Mouse (Mus musculus) adipose tissue, adult 10 weeks (tissue): ENCODE data around the gene Des. TPM values are rescaled to one million over a fixed set of nuclear protein-coding genes. Genes with fewer than 3 reads are reported as not detected.

Experiments used
- polyA plus RNA-seq: library from polyadenylated mRNA; stranded (reverse); fragments of 350-450 nt; fragmentation: Illumina TruSeq; extraction: RNeasy Lipid Tissue Mini Kit (QIAGEN cat#74804); gene quantifications from one replicate; pipeline ENCODE4 v1.2.3, GENCODE M21; 2014; ENCODE audit warnings: low read depth, low replicate concordance

Des gene
- polyA plus RNA-seq = 40.0 TPM

DNA sequence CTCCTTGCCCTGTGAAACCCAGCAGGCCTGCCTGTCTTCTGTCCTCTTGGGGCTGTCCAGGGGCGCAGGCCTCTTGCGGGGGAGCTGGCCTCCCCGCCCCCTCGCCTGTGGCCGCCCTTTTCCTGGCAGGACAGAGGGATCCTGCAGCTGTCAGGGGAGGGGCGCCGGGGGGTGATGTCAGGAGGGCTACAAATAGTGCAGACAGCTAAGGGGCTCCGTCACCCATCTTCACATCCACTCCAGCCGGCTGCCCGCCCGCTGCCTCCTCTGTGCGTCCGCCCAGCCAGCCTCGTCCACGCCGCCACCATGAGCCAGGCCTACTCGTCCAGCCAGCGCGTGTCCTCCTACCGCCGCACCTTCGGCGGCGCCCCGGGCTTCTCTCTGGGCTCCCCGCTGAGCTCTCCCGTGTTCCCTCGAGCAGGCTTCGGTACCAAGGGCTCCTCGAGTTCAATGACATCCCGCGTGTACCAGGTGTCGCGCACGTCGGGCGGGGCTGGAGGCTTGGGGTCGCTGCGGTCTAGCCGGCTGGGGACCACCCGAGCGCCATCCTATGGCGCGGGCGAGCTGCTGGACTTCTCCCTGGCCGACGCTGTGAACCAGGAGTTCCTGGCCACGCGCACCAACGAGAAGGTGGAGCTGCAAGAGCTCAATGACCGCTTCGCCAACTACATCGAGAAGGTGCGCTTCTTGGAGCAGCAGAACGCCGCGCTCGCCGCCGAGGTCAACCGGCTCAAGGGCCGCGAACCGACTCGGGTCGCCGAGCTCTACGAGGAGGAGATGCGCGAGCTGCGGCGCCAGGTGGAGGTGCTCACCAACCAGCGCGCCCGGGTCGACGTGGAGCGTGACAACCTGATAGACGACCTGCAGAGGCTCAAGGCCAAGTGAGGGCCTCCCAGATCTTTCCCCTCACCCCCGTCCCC is at the start of gene Des:
Gene Des (plus strand): TSS at position 218 of the 920 bp plus-strand sequence.

DNA sequence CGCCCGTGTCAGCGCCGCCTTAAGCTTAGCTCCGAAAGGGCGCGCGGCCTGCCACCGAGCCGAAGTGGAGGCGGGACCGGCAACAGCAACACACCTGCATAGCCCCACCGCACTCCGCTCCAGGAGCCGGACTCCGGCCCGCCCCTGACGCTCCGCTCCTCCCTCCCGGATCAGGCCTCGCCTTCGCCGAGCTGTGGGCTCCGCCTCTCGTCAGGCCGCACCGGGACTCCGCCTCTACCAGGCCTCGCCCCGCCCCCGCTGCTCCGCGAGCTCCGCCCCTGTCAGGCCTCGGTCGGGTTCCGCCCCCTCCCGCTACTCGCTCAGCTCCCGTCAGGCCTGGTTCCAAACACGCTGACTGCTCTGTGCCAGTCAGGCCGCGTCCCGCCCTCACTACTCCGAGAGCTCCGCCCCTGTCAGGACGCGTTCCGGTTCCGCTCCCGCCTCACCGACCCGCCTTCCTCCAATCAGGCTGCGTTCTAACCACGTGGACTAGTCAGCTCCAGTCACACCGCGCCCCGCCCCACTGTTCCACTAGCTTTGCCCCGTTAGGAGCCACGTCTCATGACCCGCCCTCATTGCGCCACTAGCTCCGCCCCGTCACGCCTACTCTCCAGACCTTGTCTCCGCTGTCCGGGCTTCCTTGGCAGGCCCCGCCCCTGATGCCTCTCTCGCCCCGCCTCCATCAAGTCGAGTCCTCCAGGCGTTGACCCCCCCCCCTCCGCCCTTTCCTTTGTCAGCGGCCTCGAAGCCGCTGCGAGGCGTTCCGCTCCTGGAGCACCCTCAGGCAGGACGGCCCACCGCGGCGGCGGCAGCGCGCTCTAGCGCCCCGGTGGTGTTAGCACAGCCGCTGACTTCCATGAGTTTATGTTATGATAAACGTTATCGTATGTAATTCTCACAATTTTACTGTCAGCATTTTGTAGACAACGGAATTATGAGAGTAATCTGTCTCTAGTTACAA is 42.6 kb upstream of the Des start, which contains the start of gene Dnpep:
Gene Dnpep (minus strand): TSS at position 750 of the 961 bp plus-strand sequence.

DNA sequence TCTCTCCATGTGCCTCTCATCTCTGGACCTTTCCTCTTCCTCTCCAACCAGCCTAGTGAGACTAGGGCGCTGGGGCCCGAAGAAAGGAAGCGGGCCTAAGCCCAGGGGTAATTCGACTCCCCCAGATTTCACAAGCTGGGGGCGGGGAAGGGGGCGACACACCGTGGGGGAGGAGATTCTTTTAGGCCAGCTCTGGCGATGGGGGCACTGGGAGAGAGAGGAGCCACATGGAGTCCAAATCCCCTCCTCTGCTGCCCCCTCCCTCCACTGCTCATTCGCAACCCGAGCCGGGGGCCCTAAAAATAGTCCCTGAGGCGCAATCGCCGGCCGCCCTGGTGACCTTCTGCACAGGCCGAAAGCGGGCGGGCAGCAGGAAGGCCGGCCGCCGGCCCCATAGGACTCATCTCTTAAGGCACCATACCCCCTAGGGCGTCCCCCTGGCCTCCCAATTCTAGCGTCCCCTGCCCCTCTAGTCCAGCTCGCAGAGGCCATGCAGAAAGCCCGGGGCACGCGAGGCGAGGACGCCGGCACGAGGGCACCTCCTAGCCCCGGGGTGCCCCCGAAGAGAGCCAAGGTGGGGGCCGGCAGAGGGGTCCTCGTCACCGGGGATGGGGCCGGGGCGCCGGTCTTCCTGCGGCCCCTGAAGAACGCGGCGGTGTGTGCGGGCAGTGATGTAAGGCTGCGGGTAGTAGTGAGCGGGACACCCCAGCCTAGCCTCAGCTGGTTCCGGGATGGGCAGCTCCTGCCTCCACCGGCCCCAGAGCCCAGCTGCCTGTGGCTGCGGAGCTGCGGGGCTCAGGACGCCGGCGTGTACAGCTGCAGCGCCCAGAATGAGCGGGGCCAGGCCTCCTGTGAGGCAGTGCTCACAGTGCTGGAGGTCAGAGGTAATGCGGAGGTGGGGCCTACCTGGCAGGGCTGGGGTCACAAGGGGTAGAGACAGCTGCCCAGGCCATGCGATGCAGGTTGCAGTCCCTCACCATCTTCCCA is 15.1 kb downstream of the Des start, which contains the start of gene Speg:
Gene Speg (plus strand): TSS at position 348 of the 987 bp plus-strand sequence.

Other genes starting within 250 kb of the Des start
- 4.7 TPM for gene Nhej1, start 235.1 kb upstream of the Des start, polyA plus RNA-seq
- 0.62 TPM for gene Slc23a3, start 226.4 kb upstream of the Des start, polyA plus RNA-seq
- gene Cnppd1, start 217.6 kb upstream of the Des start, polyA plus RNA-seq = 44.8 TPM
- 64.7 TPM for gene Retreg2, start 217.6 kb upstream of the Des start, polyA plus RNA-seq
- gene Zfand2b, start 191.7 kb upstream of the Des start, polyA plus RNA-seq = 24.0 TPM
- 17.0 TPM for gene Abcb6, start 179.9 kb upstream of the Des start, polyA plus RNA-seq
- 26.4 TPM for gene Ankzf1, start 168.2 kb upstream of the Des start, polyA plus RNA-seq
- 26.4 TPM for gene Atg9a, start 168.1 kb upstream of the Des start, polyA plus RNA-seq
- gene Glb1l, start 149.5 kb upstream of the Des start, polyA plus RNA-seq = 40.7 TPM
- gene Stk16, start 149.5 kb upstream of the Des start, polyA plus RNA-seq = 100 TPM
- 55.1 TPM for gene Tuba4a, start 140.5 kb upstream of the Des start, polyA plus RNA-seq
- gene A630095N17Rik, start 128.2 kb upstream of the Des start, polyA plus RNA-seq = not detected
- gene Dnajb2, start 123.9 kb upstream of the Des start, polyA plus RNA-seq = 54.8 TPM
- gene Ptprn, start 95.8 kb upstream of the Des start, polyA plus RNA-seq = 0.16 TPM
- gene Resp18, start 81.9 kb upstream of the Des start, polyA plus RNA-seq = not detected
- 85.7 TPM for gene Dnpep, start 42.3 kb upstream of the Des start, polyA plus RNA-seq
- gene Speg, start 15.0 kb downstream of the Des start, polyA plus RNA-seq = 9.7 TPM
- gene Gmppa, start 75.6 kb downstream of the Des start, polyA plus RNA-seq = 103 TPM
- gene Asic4, start 90.1 kb downstream of the Des start, polyA plus RNA-seq = not detected
- 31.5 TPM for gene Chpf, start 119.0 kb downstream of the Des start, polyA plus RNA-seq
- 1.2 TPM for gene Tmem198, start 119.2 kb downstream of the Des start, polyA plus RNA-seq
- 21.6 TPM for gene Obsl1, start 146.1 kb downstream of the Des start, polyA plus RNA-seq
- 20.7 TPM for gene Inha, start 146.7 kb downstream of the Des start, polyA plus RNA-seq
- gene Stk11ip, start 161.2 kb downstream of the Des start, polyA plus RNA-seq = 20.1 TPM
- gene Slc4a3, start 185.9 kb downstream of the Des start, polyA plus RNA-seq = 13.6 TPM